Mouse (Mus musculus): ENCODE measurements around the gene H2al2a.
"Not testable (repeated sequence)": the region's sequence is repeated elsewhere in the genome, so short reads cannot be mapped to it uniquely, and the experiment has no call there.

DNA sequence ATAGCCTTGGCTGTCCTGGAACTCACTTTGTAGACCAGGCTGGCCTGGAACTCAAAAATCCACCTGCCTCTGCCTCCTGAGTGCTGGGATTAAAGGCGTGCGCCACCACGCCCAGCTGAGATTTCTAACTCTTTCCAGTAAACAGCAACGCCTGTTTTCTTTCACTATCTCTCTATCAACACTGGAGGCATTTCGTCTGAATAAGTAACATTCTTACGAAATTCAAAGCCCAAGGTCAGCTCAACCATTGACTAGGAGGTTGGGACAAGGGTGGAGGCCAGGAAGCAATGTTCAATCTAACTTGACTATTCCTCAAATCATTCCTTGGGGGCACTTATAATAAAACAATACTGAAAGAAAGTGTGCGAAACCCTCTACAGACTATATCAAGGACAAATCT is 18.5 kb downstream of the H2al2a start:
- not testable (repeated sequence) for TF ChIP-seq CTCF (IDR thresholded peaks at IDR 0.05; ENCODE audit: low read depth); EP300 (optimal IDR thresholded peaks at IDR 0.05)

All from stomach, postnatal 0 days (tissue).